Mouse (Mus musculus): Measurements from ENCODE around the gene Hspb9.

Gene Hspb9

GRCm38 (mm10) chr11:100757566-100757965 is 43.9 kb downstream of the Hspb9 start:
- no peak for DNase-seq (ENCODE audit: extremely low read depth, insufficient read length, low spot score)

- DNase-seq (ENCODE audit: extremely low read depth, insufficient read length, low spot score) = no peak
Observed at GRCm38 (mm10) chr11:100758707-100759610, 45.3 kb downstream of the Hspb9 start.

GRCm38 (mm10) chr11:100759611-100760233 is 46.1 kb downstream of the Hspb9 start, which contains the start of gene Kcnh4:
TSS of gene Kcnh4 (minus strand) at chr11:100759942.
- DNase-seq (ENCODE audit: extremely low read depth, insufficient read length, low spot score) = no peak

- no peak for DNase-seq (ENCODE audit: extremely low read depth, insufficient read length, low spot score)
Observed at GRCm38 (mm10) chr11:100761547-100762045, 47.9 kb downstream of the Hspb9 start.

- DNase-seq (ENCODE audit: extremely low read depth, insufficient read length, low spot score) = no peak
Observed at GRCm38 (mm10) chr11:100762831-100763230, 49.2 kb downstream of the Hspb9 start, which contains the start of gene Hcrt. TSS of gene Hcrt (minus strand) at chr11:100762931.

All from 3134 (cell line).